Mouse (Mus musculus) testis, adult 2 months (tissue): ENCODE results near the gene Gm20388.

ENCODE experiments used
- CTCF ChIP-seq: fragments of 200-500 bp; IDR thresholded peaks from 2 replicates; pipeline ENCODE4 v1.5.1; 2012; ENCODE audit warnings: low read depth, mild to moderate bottlenecking, inconsistent platforms, low read length, moderate library complexity; ENCODE audit not compliant: control insufficient read depth, insufficient read depth, insufficient replicate concordance
- POLR2A ChIP-seq: fragments of 200-500 bp; IDR thresholded peaks from 2 replicates; pipeline ENCODE4 v1.6.1; 2012; ENCODE audit warnings: low read depth, mild to moderate bottlenecking, inconsistent platforms, low read length, moderate library complexity; ENCODE audit not compliant: control insufficient read depth

DNA sequence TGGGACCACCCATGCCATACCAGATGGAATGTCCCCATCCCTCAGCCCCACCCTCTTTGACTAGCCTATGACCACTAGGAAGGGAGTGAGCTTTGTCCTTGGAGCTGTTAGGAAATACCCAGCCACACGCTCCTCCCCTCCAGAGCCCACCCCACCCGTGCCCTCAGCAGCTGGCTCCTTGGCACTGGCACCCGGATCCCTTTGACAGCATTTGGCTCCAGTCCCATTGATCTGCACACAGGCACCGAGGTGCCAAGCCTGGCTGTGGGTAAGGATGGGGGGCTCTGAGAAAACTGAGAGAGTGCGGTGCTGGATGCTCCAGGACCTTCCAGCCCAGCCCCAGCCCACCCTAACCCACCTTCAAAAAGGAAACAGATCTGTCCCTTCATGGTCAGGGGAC lies 2840.7 kb downstream of the Gm20388 start:
- no peak for TF ChIP-seq POLR2A
- TF ChIP-seq CTCF: no peak
